In the genomic region with DNA sequence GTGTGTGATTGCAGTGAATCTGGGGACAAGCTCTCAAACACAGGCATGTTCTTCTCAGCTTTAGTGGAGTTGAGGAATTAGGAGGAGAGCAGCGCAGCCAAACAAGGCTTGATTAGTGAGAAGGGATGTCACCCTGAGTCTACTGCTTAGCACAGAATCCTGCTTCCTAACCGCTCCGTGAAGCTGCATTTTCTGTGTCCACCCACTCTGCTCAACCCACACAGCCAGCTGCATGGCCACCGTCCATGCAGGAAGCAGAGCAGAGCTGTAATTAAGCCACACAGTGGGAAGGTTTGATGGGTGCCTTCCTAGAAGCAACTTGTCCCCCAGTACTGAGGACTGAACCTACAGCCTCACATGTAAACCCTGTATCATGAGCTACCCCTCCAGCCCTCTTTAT, we compare ENCODE assay signal across 11 mouse cellular contexts.
DNase-seq lines count a peak whose midpoint lies in the region; ATAC-seq and TF ChIP-seq lines count a peak whose summit lies in the region.
"Had no signal": no experiment of that assay in that cellular context is flagged by ENCODE, and none has a peak within 500 bp of the region (broad histone marks: within the 10 kb centered on the region; RNA-seq: fewer than 3 reads in every experiment).

No protein-coding gene starts in this region.

- H3K36me3 ChIP-seq in heart, embryonic 14.5 days (ENCODE audit: control insufficient read depth, insufficient read depth, low read length): peaks cover 19% of the 10 kb centered on the region
- H3K36me3 ChIP-seq in limb, embryonic 14.5 days (ENCODE audit: control insufficient read depth, insufficient read depth, low read length): no peaks in the 10 kb centered on the region
- H3K36me3 ChIP-seq: forebrain, embryonic 12.5 days; midbrain, embryonic 13.5 days had no signal

- peaks cover 0 to 4% of the 10 kb centered on the region in 2 experiments; a peak in 2 of 4 replicates for H3K4me1 ChIP-seq in heart, embryonic 14.5 days (ENCODE audit: control insufficient read depth in 2 of 2, insufficient read depth in 2 of 2, low read length in 2 of 2)
- peaks cover 1% of the 10 kb centered on the region; the same call in 1 of the 2 replicates for H3K4me1 ChIP-seq in bone marrow, adult 2 months (ENCODE audit: control insufficient read depth, insufficient read depth, low read length)
- peaks cover 23% of the 10 kb centered on the region for H3K4me1 ChIP-seq in limb, embryonic 14.5 days (ENCODE audit: control insufficient read depth, insufficient read depth, low read length)

- H3K4me2 ChIP-seq in heart, embryonic 14.5 days (ENCODE audit: low read length): no peak overlapping the region
- no peak overlapping the region for H3K4me2 ChIP-seq in limb, embryonic 14.5 days (replicated peaks; ENCODE audit: low read depth, low read length, severe bottlenecking)
- H3K4me2 ChIP-seq: forebrain, embryonic 12.5 days; midbrain, embryonic 13.5 days had no signal

- H3K4me3 ChIP-seq in heart, embryonic 14.5 days (ENCODE audit: control insufficient read depth in 1 of 2, insufficient read depth in 1 of 2, low read depth in 1 of 2, low read length in 2 of 2): no peak overlapping the region
- H3K4me3 ChIP-seq in bone marrow, adult 2 months (replicated peaks; ENCODE audit: control insufficient read depth, low read depth, low read length): no peak overlapping the region
- H3K4me3 ChIP-seq in limb, embryonic 14.5 days (replicated peaks; ENCODE audit: low read length): no peak overlapping the region
- H3K4me3 ChIP-seq: forebrain, embryonic 12.5 days; heart, adult 2 months; midbrain, embryonic 13.5 days had no signal

- no peaks in the 10 kb centered on the region for H3K9me3 ChIP-seq in heart, embryonic 14.5 days (ENCODE audit: control insufficient read depth, low read length)
- H3K9me3 ChIP-seq in limb, embryonic 14.5 days (ENCODE audit: control insufficient read depth, low read length): no peaks in the 10 kb centered on the region
- H3K9me3 ChIP-seq: forebrain, embryonic 12.5 days; midbrain, embryonic 13.5 days had no signal

- no peak for ATAC-seq in heart, embryonic 14.5 days (ENCODE audit: insufficient number of reproducible peaks, insufficient read depth, low FRiP score, low read depth)
- ATAC-seq in limb, embryonic 14.5 days (ENCODE audit: low FRiP score, low read depth): no peak
- no peak for ATAC-seq in monocyte, adult 5-6 weeks (replicated peaks; ENCODE audit: insufficient number of reproducible peaks, low FRiP score, low TSS enrichment, poor library complexity, severe bottlenecking)
- ATAC-seq: midbrain, embryonic 13.5 days had no signal

- WGBS in heart, embryonic 14.5 days: 87% methylated on average over 4 of the region's 4 CpGs
- 80% methylated on average over 4 of the region's 4 CpGs for WGBS in bone marrow, adult 2 months
- WGBS in limb, embryonic 14.5 days: 75% methylated on average over 4 of the region's 4 CpGs

- 0 out of 2 replicates have a peak, but pooled peaks have one; percentile 6 for TF ChIP-seq CTCF in bone marrow, adult 2 months (IDR thresholded peaks at IDR 0.05; ENCODE audit: control insufficient read depth, insufficient read depth, low read length)

- no peak for TF ChIP-seq POLR2A in bone marrow, adult 2 months (IDR thresholded peaks at IDR 0.05; ENCODE audit: borderline replicate concordance, control insufficient read depth, low read depth, low read length)
- no peak for TF ChIP-seq POLR2A in limb, embryonic 14.5 days (IDR thresholded peaks at IDR 0.05; ENCODE audit: borderline replicate concordance, extremely low read depth, insufficient read depth, insufficient read length)

- H3K27ac ChIP-seq in heart, embryonic 14.5 days (replicated peaks in 1 of 2; ENCODE audit: control insufficient read depth in 1 of 2, insufficient read depth in 1 of 2, low read depth in 2 of 2, low read length in 2 of 2): no peak overlapping the region
- H3K27ac ChIP-seq in bone marrow, adult 2 months (ENCODE audit: control insufficient read depth, insufficient read depth, low read depth, low read length, poor library complexity): no peak overlapping the region
- H3K27ac ChIP-seq in limb, embryonic 14.5 days (replicated peaks; ENCODE audit: low read depth, low read length): peak overlapping the region; percentile 45; the same call in 1 of the 2 replicates
- H3K27ac ChIP-seq: forebrain, embryonic 12.5 days; heart, adult 2 months; liver, embryonic 14.5 days; midbrain, embryonic 13.5 days had no signal

- DNase-seq in heart, adult 11 months: no peak
- DNase-seq in left cerebral cortex, adult 9 months (ENCODE audit: low spot score in 2 of 2): peak; percentile 38 to 56
- DNase-seq in limb, embryonic 14.5 days (ENCODE audit: low spot score): no peak
- no peak for DNase-seq in adrenal gland, postnatal 14 days

- no peaks in the 10 kb centered on the region for H3K27me3 ChIP-seq in heart, embryonic 14.5 days (ENCODE audit: control insufficient read depth, insufficient read depth, low read length)
- no peaks in the 10 kb centered on the region for H3K27me3 ChIP-seq in limb, embryonic 14.5 days (ENCODE audit: control insufficient read depth, insufficient read depth, low read length)
- H3K27me3 ChIP-seq: forebrain, embryonic 12.5 days; midbrain, embryonic 13.5 days had no signal

- H3K9ac ChIP-seq in heart, embryonic 14.5 days (ENCODE audit: low read length): 0 out of 2 replicates have a peak overlapping the region, but pooled peaks have one; percentile 8
- no peak overlapping the region for H3K9ac ChIP-seq in limb, embryonic 14.5 days (ENCODE audit: low read depth, low read length, severe bottlenecking)
- H3K9ac ChIP-seq: forebrain, embryonic 12.5 days; liver, embryonic 14.5 days; midbrain, embryonic 13.5 days had no signal

Comparison
In these comparisons a context has a peak if more than half of its experiments do, and no peak if none do; other contexts are left out.
1. DNase-seq: peak in left cerebral cortex, adult 9 months (2 of 2); none in heart, adult 11 months (single experiment), limb, embryonic 14.5 days (single experiment) and adrenal gland, postnatal 14 days (single experiment).